Mouse (Mus musculus): Measurements from ENCODE around the gene Dyrk1a.
A peak's percentile ranks its signal among the peaks of the same experiment; 100 is the strongest.

Gene Dyrk1a

GRCm38 (mm10) chr16:94559782-94560181, 10.0 kb upstream of the Dyrk1a start:
- DNase-seq: no peak

GRCm38 (mm10) chr16:94560618-94561017, 9.2 kb upstream of the Dyrk1a start:
- no peak for DNase-seq

GRCm38 (mm10) chr16:94566124-94566523, 3.7 kb upstream of the Dyrk1a start:
- no peak for DNase-seq

- DNase-seq: no peak
Measured at GRCm38 (mm10) chr16:94566834-94567585, 2.8 kb upstream of the Dyrk1a start.

GRCm38 (mm10) chr16:94567751-94568150, 2.1 kb upstream of the Dyrk1a start:
- no peak for DNase-seq

GRCm38 (mm10) chr16:94568335-94569228, 1.2 kb upstream of the Dyrk1a start:
- no peak for DNase-seq

- peak; percentile 73 for DNase-seq
Measured at GRCm38 (mm10) chr16:94570361-94571041, 691 bp downstream of the Dyrk1a start.

GRCm38 (mm10) chr16:94571111-94571993, 1.5 kb downstream of the Dyrk1a start:
- DNase-seq: no peak

GRCm38 (mm10) chr16:94572422-94572821, 2.6 kb downstream of the Dyrk1a start:
- DNase-seq: no peak

- DNase-seq: no peak
Measured at GRCm38 (mm10) chr16:94574025-94574717, 4.4 kb downstream of the Dyrk1a start.

GRCm38 (mm10) chr16:94574718-94575094, 4.9 kb downstream of the Dyrk1a start:
- no peak for DNase-seq

- DNase-seq: no peak
Measured at GRCm38 (mm10) chr16:94575757-94576156, 5.9 kb downstream of the Dyrk1a start.

- no peak for DNase-seq
Measured at GRCm38 (mm10) chr16:94579348-94579747, 9.5 kb downstream of the Dyrk1a start.

GRCm38 (mm10) chr16:94580844-94581405, 11.1 kb downstream of the Dyrk1a start:
- no peak for DNase-seq

- no peak for DNase-seq
Measured at GRCm38 (mm10) chr16:94586349-94586990, 16.7 kb downstream of the Dyrk1a start.

- no peak for DNase-seq
Measured at GRCm38 (mm10) chr16:94587461-94587860, 17.7 kb downstream of the Dyrk1a start.

GRCm38 (mm10) chr16:94588171-94588570, 18.4 kb downstream of the Dyrk1a start:
- peak in 1 of 2 experiments; percentile 49 for DNase-seq

GRCm38 (mm10) chr16:94588974-94589373, 19.2 kb downstream of the Dyrk1a start:
- no peak for DNase-seq

GRCm38 (mm10) chr16:94589648-94590047, 19.8 kb downstream of the Dyrk1a start:
- DNase-seq: no peak

GRCm38 (mm10) chr16:94590214-94590613, 20.4 kb downstream of the Dyrk1a start:
- DNase-seq: no peak

GRCm38 (mm10) chr16:94590977-94591376, 21.2 kb downstream of the Dyrk1a start:
- no peak for DNase-seq
